Mouse (Mus musculus): ENCODE measurements around the gene Kat7. TPM values are rescaled to one million over a fixed set of nuclear protein-coding genes. Genes with fewer than 3 reads are reported as not detected.
A peak's percentile ranks its signal among the peaks of the same experiment; 100 is the strongest.

Gene Kat7
- polyA plus RNA-seq, 1 experiment from 2014 or later, result 80.2 TPM

- ATAC-seq (ENCODE audit: low read depth), result no peak
- H3K27me3 ChIP-seq (ENCODE audit: control insufficient read depth, insufficient read depth, low read depth, low read length), result no peaks in the 10 kb centered on the region
- H3K4me2 ChIP-seq (ENCODE audit: low read depth, low read length), result no peak overlapping the region
- H3K9ac ChIP-seq (ENCODE audit: low read length), result no peak overlapping the region
- no peak overlapping the region for H3K27ac ChIP-seq (ENCODE audit: low read length)
- 87% methylated on average over 10 of the region's 10 CpGs for WGBS
- H3K36me3 ChIP-seq (ENCODE audit: control insufficient read depth, insufficient read depth, low read length), result no peaks in the 10 kb centered on the region
- no peaks in the 10 kb centered on the region for H3K9me3 ChIP-seq (ENCODE audit: control insufficient read depth, low read length)
- no peak overlapping the region for H3K4me3 ChIP-seq (ENCODE audit: low read length)
- peaks cover 5% of the 10 kb centered on the region for H3K4me1 ChIP-seq (replicated peaks; ENCODE audit: control insufficient read depth, insufficient read depth, low read length)
Observed at GRCm38 (mm10) chr11:95324181-95324580, 14.1 kb upstream of the Kat7 start.

DNA sequence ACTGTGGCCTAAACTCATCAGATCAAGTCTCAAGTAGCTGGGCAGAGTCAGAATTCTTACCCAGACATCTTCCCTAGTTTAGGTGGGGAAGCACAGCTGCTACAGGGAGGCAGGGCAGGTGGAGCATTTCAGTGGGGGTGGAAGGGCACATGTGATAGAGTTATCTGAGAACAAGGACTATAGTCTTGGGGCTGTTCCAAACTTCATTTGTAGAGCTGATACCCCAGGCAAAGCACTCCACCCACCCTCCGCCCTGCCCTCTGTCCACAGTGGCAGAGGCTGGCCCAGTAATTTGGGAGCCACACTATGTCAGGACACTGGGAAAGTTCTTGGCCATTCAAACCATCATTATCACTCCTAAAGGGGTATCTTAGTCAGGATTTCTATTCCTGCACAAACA, 10.0 kb upstream of the Kat7 start:
- H3K36me3 ChIP-seq (ENCODE audit: control insufficient read depth, insufficient read depth, low read length), result no peaks in the 10 kb centered on the region
- ATAC-seq (ENCODE audit: low read depth), result no peak
- no peaks in the 10 kb centered on the region for H3K27me3 ChIP-seq (ENCODE audit: control insufficient read depth, insufficient read depth, low read depth, low read length)
- H3K4me3 ChIP-seq (ENCODE audit: low read length), result no peak overlapping the region
- H3K4me2 ChIP-seq (ENCODE audit: low read depth, low read length), result no peak overlapping the region
- H3K27ac ChIP-seq (ENCODE audit: low read length), result no peak overlapping the region
- WGBS, result 96% methylated on average over 1 of the region's 1 CpGs
- H3K4me1 ChIP-seq (replicated peaks; ENCODE audit: control insufficient read depth, insufficient read depth, low read length), result no peaks in the 10 kb centered on the region
- no peaks in the 10 kb centered on the region for H3K9me3 ChIP-seq (ENCODE audit: control insufficient read depth, low read length)
- no peak overlapping the region for H3K9ac ChIP-seq (ENCODE audit: low read length)

DNA sequence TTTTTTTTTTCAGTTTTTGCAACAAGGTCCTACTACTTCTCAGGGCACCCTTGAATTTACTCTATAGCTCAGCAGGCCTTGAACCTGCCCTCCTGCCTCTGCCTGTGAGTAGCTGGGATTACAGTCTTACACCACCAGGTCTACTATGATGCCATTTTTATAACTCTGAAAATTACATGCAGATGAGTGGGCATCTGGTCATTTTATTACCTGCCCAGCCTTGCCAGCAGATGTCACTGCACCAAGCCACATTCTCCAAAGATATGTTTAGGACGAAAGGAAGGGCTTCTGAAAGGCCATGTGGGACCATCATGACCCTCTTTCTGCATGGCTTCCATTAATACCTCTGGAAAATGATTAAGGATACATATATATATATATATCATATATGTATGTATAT, 9.5 kb upstream of the Kat7 start:
- no peaks in the 10 kb centered on the region for H3K4me1 ChIP-seq (replicated peaks; ENCODE audit: control insufficient read depth, insufficient read depth, low read length)
- no peak overlapping the region for H3K4me3 ChIP-seq (ENCODE audit: low read length)
- no peak overlapping the region for H3K27ac ChIP-seq (ENCODE audit: low read length)
- H3K4me2 ChIP-seq (ENCODE audit: low read depth, low read length), result no peak overlapping the region
- H3K9ac ChIP-seq (ENCODE audit: low read length), result no peak overlapping the region
- ATAC-seq (ENCODE audit: low read depth), result no peak
- H3K36me3 ChIP-seq (ENCODE audit: control insufficient read depth, insufficient read depth, low read length), result no peaks in the 10 kb centered on the region
- H3K27me3 ChIP-seq (ENCODE audit: control insufficient read depth, insufficient read depth, low read depth, low read length), result no peaks in the 10 kb centered on the region
- WGBS, result 42% methylated on average over 1 of the region's 1 CpGs
- no peaks in the 10 kb centered on the region for H3K9me3 ChIP-seq (ENCODE audit: control insufficient read depth, low read length)

GRCm38 (mm10) chr11:95318116-95318515, 8.1 kb upstream of the Kat7 start:
- Histone ChIP-seq H3K4me3 (ENCODE audit: low read length) (no peak overlapping the region), H3K9me3 (ENCODE audit: control insufficient read depth, low read length) (no peaks in the 10 kb centered on the region), H3K27me3 (ENCODE audit: control insufficient read depth, insufficient read depth, low read depth, low read length) (no peaks in the 10 kb centered on the region), H3K27ac (ENCODE audit: low read length) (no peak overlapping the region), H3K4me1 (replicated peaks; ENCODE audit: control insufficient read depth, insufficient read depth, low read length) (no peaks in the 10 kb centered on the region), H3K9ac (ENCODE audit: low read length) (no peak overlapping the region), H3K36me3 (ENCODE audit: control insufficient read depth, insufficient read depth, low read length) (no peaks in the 10 kb centered on the region), H3K4me2 (ENCODE audit: low read depth, low read length) (no peak overlapping the region)
- WGBS, result 38% methylated on average over 9 of the region's 9 CpGs
- ATAC-seq (ENCODE audit: low read depth), result no peak

- Histone ChIP-seq H3K9ac (ENCODE audit: low read length) (no peak overlapping the region), H3K27me3 (ENCODE audit: control insufficient read depth, insufficient read depth, low read depth, low read length) (no peaks in the 10 kb centered on the region), H3K4me1 (replicated peaks; ENCODE audit: control insufficient read depth, insufficient read depth, low read length) (peaks cover 7% of the 10 kb centered on the region; the same call in 1 of the 2 replicates), H3K36me3 (ENCODE audit: control insufficient read depth, insufficient read depth, low read length) (no peaks in the 10 kb centered on the region), H3K4me3 (ENCODE audit: low read length) (no peak overlapping the region), H3K27ac (ENCODE audit: low read length) (no peak overlapping the region), H3K9me3 (ENCODE audit: control insufficient read depth, low read length) (no peaks in the 10 kb centered on the region), H3K4me2 (ENCODE audit: low read depth, low read length) (no peak overlapping the region)
- 73% methylated on average over 7 of the region's 7 CpGs for WGBS
- no peak for ATAC-seq (ENCODE audit: low read depth)
Observed at GRCm38 (mm10) chr11:95315215-95315955, 5.3 kb upstream of the Kat7 start.

GRCm38 (mm10) chr11:95311425-95311807, 1.4 kb upstream of the Kat7 start:
- Histone ChIP-seq H3K9ac (ENCODE audit: low read length) (peak overlapping the region; percentile 69), H3K27ac (ENCODE audit: low read length) (peak overlapping the region; percentile 71), H3K36me3 (ENCODE audit: control insufficient read depth, insufficient read depth, low read length) (no peaks in the 10 kb centered on the region), H3K9me3 (ENCODE audit: control insufficient read depth, low read length) (no peaks in the 10 kb centered on the region), H3K4me2 (ENCODE audit: low read depth, low read length) (peak overlapping the region; percentile 70), H3K27me3 (ENCODE audit: control insufficient read depth, insufficient read depth, low read depth, low read length) (no peaks in the 10 kb centered on the region), H3K4me1 (replicated peaks; ENCODE audit: control insufficient read depth, insufficient read depth, low read length) (peaks cover 12% of the 10 kb centered on the region), H3K4me3 (ENCODE audit: low read length) (peak overlapping the region; percentile 96)
- no peak for ATAC-seq (ENCODE audit: low read depth)
- WGBS, result 30% methylated on average over 5 of the region's 5 CpGs

GRCm38 (mm10) chr11:95310648-95311424, 790 bp upstream of the Kat7 start:
- Histone ChIP-seq H3K9me3 (ENCODE audit: control insufficient read depth, low read length) (no peaks in the 10 kb centered on the region), H3K4me2 (ENCODE audit: low read depth, low read length) (peak overlapping the region; percentile 70), H3K27me3 (ENCODE audit: control insufficient read depth, insufficient read depth, low read depth, low read length) (no peaks in the 10 kb centered on the region), H3K4me3 (ENCODE audit: low read length) (peak overlapping the region; percentile 96), H3K36me3 (ENCODE audit: control insufficient read depth, insufficient read depth, low read length) (peaks cover 2% of the 10 kb centered on the region), H3K9ac (ENCODE audit: low read length) (peak overlapping the region; percentile 69), H3K27ac (ENCODE audit: low read length) (peak overlapping the region; percentile 71), H3K4me1 (replicated peaks; ENCODE audit: control insufficient read depth, insufficient read depth, low read length) (peaks cover 12% of the 10 kb centered on the region)
- 4% methylated on average over 17 of the region's 17 CpGs for WGBS
- ATAC-seq (ENCODE audit: low read depth), result peak; percentile 1

DNA sequence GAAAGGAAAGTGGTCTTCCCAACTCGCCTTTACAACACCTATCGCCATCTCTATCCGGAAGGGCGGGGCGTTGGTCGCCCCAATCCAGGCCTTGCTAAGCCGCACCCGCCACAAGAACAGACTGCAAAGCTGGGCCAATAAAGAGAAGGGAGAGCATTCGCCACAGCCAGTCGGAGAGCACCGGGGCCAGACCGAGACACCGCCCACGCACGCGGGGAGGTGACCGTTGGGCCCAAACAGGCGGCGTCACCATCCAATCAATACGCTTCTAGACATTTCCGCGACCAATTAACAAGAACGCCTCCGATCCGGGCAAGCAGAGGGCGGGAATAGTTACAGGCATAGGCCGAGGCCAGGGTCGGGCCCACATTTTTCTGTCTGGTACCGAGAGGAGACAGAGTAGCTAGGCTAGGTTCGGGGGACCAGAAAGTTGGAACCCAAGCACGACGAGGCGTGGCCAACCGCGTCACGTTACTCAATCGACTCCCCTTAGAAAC, 488 bp downstream of the Kat7 start:
- Histone ChIP-seq H3K4me1 (replicated peaks; ENCODE audit: control insufficient read depth, insufficient read depth, low read length) (peaks cover 12% of the 10 kb centered on the region), H3K9me3 (ENCODE audit: control insufficient read depth, low read length) (no peaks in the 10 kb centered on the region), H3K27me3 (ENCODE audit: control insufficient read depth, insufficient read depth, low read depth, low read length) (no peaks in the 10 kb centered on the region), H3K4me2 (ENCODE audit: low read depth, low read length) (peak overlapping the region; percentile 77), H3K27ac (ENCODE audit: low read length) (peak overlapping the region; percentile 99), H3K36me3 (ENCODE audit: control insufficient read depth, insufficient read depth, low read length) (peaks cover 8% of the 10 kb centered on the region), H3K9ac (ENCODE audit: low read length) (peak overlapping the region; percentile 99), H3K4me3 (ENCODE audit: low read length) (peak overlapping the region; percentile 96)
- ATAC-seq (ENCODE audit: low read depth), result peak; percentile 96
- WGBS, result under 1% methylated on average over 37 of the region's 37 CpGs

DNA sequence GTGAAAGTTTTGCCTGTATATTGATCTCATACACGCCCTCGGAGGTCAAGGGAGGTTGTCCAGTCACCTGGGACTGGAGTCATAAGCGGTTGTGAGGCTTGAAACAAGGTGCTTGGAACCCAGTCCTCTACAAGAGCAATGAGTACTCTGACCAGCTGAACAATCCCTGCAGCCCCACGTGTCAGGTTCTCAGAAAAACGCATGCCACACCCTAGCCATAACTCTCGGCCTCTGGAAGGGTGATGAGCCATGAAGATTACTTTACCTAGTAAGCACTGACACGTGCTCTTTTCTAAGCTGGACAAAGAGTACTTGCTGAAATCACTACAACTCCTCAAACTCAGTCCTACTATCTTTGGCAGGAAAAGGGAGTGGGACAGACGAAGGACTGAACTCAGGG, 2.5 kb downstream of the Kat7 start:
- Histone ChIP-seq H3K36me3 (ENCODE audit: control insufficient read depth, insufficient read depth, low read length) (peaks cover 12% of the 10 kb centered on the region), H3K27me3 (ENCODE audit: control insufficient read depth, insufficient read depth, low read depth, low read length) (no peaks in the 10 kb centered on the region), H3K9ac (ENCODE audit: low read length) (no peak overlapping the region), H3K4me2 (ENCODE audit: low read depth, low read length) (no peak overlapping the region), H3K9me3 (ENCODE audit: control insufficient read depth, low read length) (no peaks in the 10 kb centered on the region), H3K4me1 (replicated peaks; ENCODE audit: control insufficient read depth, insufficient read depth, low read length) (peaks cover 12% of the 10 kb centered on the region), H3K4me3 (ENCODE audit: low read length) (no peak overlapping the region), H3K27ac (ENCODE audit: low read length) (no peak overlapping the region)
- 78% methylated on average over 8 of the region's 8 CpGs for WGBS
- ATAC-seq (ENCODE audit: low read depth), result no peak

All from lung, embryonic 16.5 days (tissue).